Mouse (Mus musculus) forebrain, embryonic 13.5 days (tissue): Measurements from ENCODE around the gene Dennd4c. TPM values are rescaled to one million over a fixed set of nuclear protein-coding genes. Genes with fewer than 3 reads are reported as not detected.

Source experiments
- ATAC-seq: fragments of 200-750 bp; cut with Nextera tagmentation; 2 replicates; pipeline ENCODE4 v1.8.0; 2017
- H3K27ac ChIP-seq: fragments of 300-500 bp; sonication (generic); 2 replicates; pipeline ENCODE4 v1.5.1; 2015; ENCODE audit warnings: inconsistent platforms, mild to moderate bottlenecking, moderate library complexity
- H3K27me3 ChIP-seq: fragments of 300-500 bp; sonication (generic); 2 replicates; pipeline ENCODE4 v1.6.1; 2015; ENCODE audit warnings: mild to moderate bottlenecking, inconsistent platforms
- H3K36me3 ChIP-seq: fragments of 300-500 bp; sonication (generic); 2 replicates; pipeline ENCODE4 v1.6.1; 2015; ENCODE audit warnings: mild to moderate bottlenecking, inconsistent platforms; ENCODE audit not compliant: poor library complexity, severe bottlenecking
- H3K4me1 ChIP-seq: fragments of 300-500 bp; sonication (generic); 2 replicates; pipeline ENCODE4 v1.6.1; 2015; ENCODE audit warnings: inconsistent platforms
- H3K4me2 ChIP-seq: fragments of 300-500 bp; sonication (generic); 2 replicates; pipeline ENCODE4 v1.6.1; 2015; ENCODE audit warnings: inconsistent platforms, mild to moderate bottlenecking, moderate library complexity
- H3K4me3 ChIP-seq: fragments of 300-500 bp; sonication (generic); 2 replicates; pipeline ENCODE4 v1.5.1; 2015; ENCODE audit warnings: mild to moderate bottlenecking, inconsistent platforms
- H3K9ac ChIP-seq: fragments of 300-500 bp; sonication (generic); 2 replicates; pipeline ENCODE4 v1.6.1; 2015; ENCODE audit warnings: mild to moderate bottlenecking, inconsistent platforms
- H3K9me3 ChIP-seq: fragments of 300-500 bp; sonication (generic); replicated peaks from 2 replicates; pipeline ENCODE4 v1.6.1; 2016; ENCODE audit warnings: inconsistent platforms
- WGBS: fragments of 180-500 bp; shearing (Covaris S2); methylation state at CpG from one replicate; pipeline ENCODE4 v1.1.7; 2015; 5-methylcytosine and 5-hydroxymethylcytosine counted together
- polyA plus RNA-seq: library from polyadenylated mRNA; unstranded; fragments of >200 nt; fragmentation: Nextera tagmentation; extraction: Ambion mirVana; gene quantifications from 2 replicates; pipeline ENCODE4 v1.2.1, GENCODE M21; 2015

The Dennd4c gene
- polyA plus RNA-seq, 1 experiment from 2014 or later: 4.1 TPM

DNA sequence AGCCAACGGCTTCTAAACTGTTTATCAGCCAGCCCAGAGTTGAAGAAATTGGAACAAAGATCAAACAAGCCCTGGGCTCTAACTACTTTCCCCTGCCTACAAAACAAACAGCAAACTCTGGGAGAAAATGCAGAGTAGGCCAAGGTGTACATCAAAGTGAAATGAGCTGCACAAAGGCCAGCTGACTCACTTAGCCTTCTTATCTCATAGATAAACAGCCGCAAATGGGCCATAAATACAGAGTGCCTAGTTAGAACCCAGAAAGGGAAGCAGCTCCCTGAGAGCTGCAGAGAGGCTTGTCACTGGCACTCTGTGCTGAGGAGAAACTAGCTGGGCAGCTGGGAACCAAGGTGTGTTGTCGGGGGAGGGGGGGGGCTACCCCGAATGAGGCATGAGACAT lies 23.2 kb upstream of the Dennd4c start:
- H3K9me3 ChIP-seq: no peaks in the 10 kb centered on the region
- no peak overlapping the region for H3K9ac ChIP-seq
- no peak for ATAC-seq
- H3K27me3 ChIP-seq: no peaks in the 10 kb centered on the region
- H3K4me3 ChIP-seq: no peak overlapping the region
- 86% methylated on average over 4 of the region's 4 CpGs for WGBS
- H3K4me1 ChIP-seq: no peaks in the 10 kb centered on the region
- H3K27ac ChIP-seq: no peak overlapping the region
- H3K4me2 ChIP-seq: no peak overlapping the region
- no peaks in the 10 kb centered on the region for H3K36me3 ChIP-seq

- H3K36me3 ChIP-seq: no peaks in the 10 kb centered on the region
- no peaks in the 10 kb centered on the region for H3K9me3 ChIP-seq
- ATAC-seq: no peak
- H3K4me2 ChIP-seq: no peak overlapping the region
- no peaks in the 10 kb centered on the region for H3K4me1 ChIP-seq
- no peak overlapping the region for H3K27ac ChIP-seq
- 93% methylated on average over 5 of the region's 5 CpGs for WGBS
- no peaks in the 10 kb centered on the region for H3K27me3 ChIP-seq
- H3K4me3 ChIP-seq: no peak overlapping the region
- H3K9ac ChIP-seq: no peak overlapping the region
These were observed 22.2 kb upstream of the Dennd4c start for GRCm38 (mm10) chr4:86726141-86726540.

- no peak overlapping the region for H3K4me2 ChIP-seq
- no peaks in the 10 kb centered on the region for H3K9me3 ChIP-seq
- no peak for ATAC-seq
- WGBS: 86% methylated on average over 6 of the region's 6 CpGs
- H3K4me3 ChIP-seq: no peak overlapping the region
- no peaks in the 10 kb centered on the region for H3K27me3 ChIP-seq
- no peak overlapping the region for H3K9ac ChIP-seq
- H3K36me3 ChIP-seq: no peaks in the 10 kb centered on the region
- no peak overlapping the region for H3K27ac ChIP-seq
- H3K4me1 ChIP-seq: no peaks in the 10 kb centered on the region
These were observed 18.5 kb upstream of the Dennd4c start for GRCm38 (mm10) chr4:86729829-86730228.

DNA sequence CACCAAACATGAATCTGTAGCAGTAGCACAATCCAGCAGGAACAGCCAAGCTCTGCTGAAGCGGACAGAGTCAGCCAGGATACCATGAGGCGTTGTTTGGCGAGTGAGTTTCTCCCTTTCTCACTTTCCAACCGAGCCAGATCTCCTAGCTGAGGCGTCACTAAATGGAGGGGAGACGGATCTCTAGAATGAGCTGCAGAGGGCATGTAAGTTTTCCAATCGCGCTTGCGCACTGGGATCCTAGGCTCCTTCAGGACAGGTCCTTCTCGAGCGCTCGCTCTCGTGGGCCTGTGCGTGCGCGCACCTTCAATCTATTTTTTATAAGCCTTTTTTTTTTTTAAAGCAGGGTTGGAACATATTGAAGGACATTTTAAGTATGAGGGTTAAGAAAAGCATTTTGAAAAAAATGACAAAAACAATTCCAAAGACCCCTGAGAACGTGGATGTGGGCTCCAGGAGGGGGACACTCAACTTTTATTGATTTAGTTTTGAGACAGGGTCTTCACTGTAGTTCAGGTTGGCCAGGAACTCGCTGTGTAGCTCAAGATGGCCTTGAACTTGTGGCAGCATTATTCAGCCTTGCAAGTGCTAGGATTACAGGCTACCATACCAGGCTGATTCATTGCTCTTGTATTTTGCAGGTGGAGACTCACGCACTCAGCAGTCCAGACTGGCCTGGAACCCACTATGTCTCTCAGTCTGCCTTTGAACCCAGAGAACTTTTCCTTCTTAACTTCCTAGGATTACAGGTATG lies 14.1 kb upstream of the Dennd4c start:
- Histone ChIP-seq H3K36me3 (no peaks in the 10 kb centered on the region), H3K4me2 (no peak overlapping the region), H3K4me3 (no peak overlapping the region), H3K27ac (no peak overlapping the region), H3K9me3 (no peaks in the 10 kb centered on the region), H3K9ac (no peak overlapping the region), H3K4me1 (no peaks in the 10 kb centered on the region), H3K27me3 (no peaks in the 10 kb centered on the region)
- ATAC-seq: no peak
- 92% methylated on average over 19 of the region's 19 CpGs for WGBS

DNA sequence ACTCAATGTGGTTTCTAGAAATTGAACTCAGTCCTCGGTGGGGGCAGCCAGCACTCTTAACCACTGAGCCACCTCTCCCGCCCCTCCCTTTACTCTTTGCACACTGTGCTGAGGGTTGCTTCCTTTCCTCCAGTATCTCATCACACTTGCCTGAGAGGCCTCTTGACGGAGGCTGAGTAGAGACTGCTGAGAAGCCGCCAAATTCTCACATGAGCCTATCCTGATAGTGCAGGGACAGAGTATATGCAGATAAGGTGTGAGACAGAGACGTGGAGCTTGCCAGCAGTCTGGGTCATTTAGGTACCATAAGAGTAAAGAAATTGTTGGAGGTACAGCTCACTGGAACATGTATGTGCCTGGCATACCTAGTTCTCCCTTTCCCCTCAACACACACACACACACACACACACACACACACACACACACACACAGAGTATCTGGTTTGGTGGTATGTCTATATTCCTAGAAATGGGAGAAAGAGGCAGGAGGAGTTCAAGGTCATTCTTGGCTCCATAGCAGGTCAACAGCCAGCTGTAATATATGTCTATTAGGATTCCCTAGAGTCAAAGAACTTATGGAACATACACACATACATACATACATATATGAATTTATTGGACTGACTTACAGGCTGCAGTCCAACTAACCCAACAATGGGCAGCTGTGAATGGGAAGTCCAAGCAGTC lies 8.9 kb upstream of the Dennd4c start:
- Histone ChIP-seq H3K4me2 (no peak overlapping the region), H3K9me3 (peaks cover 6% of the 10 kb centered on the region), H3K9ac (no peak overlapping the region), H3K27ac (no peak overlapping the region), H3K27me3 (no peaks in the 10 kb centered on the region), H3K4me1 (no peaks in the 10 kb centered on the region), H3K4me3 (no peak overlapping the region), H3K36me3 (no peaks in the 10 kb centered on the region)
- WGBS: 89% methylated on average over 5 of the region's 5 CpGs
- ATAC-seq: no peak

DNA sequence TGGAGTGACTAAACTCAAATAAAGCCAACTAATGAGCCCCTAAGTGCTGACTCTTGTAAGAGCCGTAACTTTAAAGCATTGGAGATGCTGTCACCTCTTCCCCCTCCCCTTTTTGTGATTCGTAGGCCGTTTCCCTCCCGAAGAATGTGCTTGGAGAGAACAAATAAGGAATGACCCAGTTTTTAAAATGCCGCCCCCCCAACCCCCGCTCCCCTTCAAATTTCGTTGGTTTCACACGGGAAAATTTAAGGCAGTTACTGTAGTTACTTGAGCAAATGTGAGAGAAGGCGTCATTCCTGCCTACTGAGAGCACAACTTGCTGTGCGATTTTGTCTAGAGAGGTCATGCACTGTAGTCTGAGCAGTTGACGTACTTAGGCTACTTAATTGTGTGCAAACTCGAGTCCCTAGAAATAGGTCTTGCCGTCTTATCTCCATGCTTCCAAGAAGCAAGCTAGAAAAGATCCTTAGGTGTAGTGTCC lies 1.0 kb downstream of the Dennd4c start:
- no peak for ATAC-seq
- Histone ChIP-seq H3K36me3 (no peaks in the 10 kb centered on the region), H3K9ac (peak overlapping the region; percentile 96), H3K9me3 (no peaks in the 10 kb centered on the region), H3K27me3 (no peaks in the 10 kb centered on the region), H3K4me1 (peaks cover 19% of the 10 kb centered on the region), H3K4me3 (peak overlapping the region; percentile 96), H3K4me2 (peak overlapping the region; percentile 81), H3K27ac (no peak overlapping the region)
- WGBS: under 1% methylated on average over 13 of the region's 13 CpGs

GRCm38 (mm10) chr4:86750346-86750945 lies 2.1 kb downstream of the Dennd4c start:
- Histone ChIP-seq H3K9ac (no peak overlapping the region), H3K27ac (no peak overlapping the region), H3K27me3 (no peaks in the 10 kb centered on the region), H3K4me2 (peak overlapping the region; percentile 81), H3K36me3 (no peaks in the 10 kb centered on the region), H3K9me3 (no peaks in the 10 kb centered on the region), H3K4me1 (peaks cover 19% of the 10 kb centered on the region), H3K4me3 (no peak overlapping the region)
- no peak for ATAC-seq
- WGBS: 81% methylated on average over 10 of the region's 10 CpGs

DNA sequence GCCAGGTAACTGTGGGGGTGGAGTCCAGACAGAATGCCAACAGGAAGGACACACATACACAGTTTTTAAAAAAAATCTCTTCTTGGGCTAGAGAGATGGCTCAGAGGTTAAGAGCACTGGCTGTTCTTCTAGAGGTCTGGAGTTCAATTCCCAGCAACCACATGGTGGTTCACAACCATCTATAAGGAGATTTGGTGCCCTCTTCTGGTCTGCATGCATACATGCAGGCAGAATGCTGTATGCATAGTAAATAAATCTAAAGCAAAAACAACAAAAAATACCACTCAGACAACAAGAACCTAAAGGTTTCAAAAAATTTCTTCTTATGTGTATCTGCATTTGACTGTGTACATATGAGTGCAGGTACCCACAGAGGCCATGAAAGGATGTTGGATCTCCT lies 16.0 kb downstream of the Dennd4c start:
- ATAC-seq: no peak
- Histone ChIP-seq H3K27ac (no peak overlapping the region), H3K27me3 (no peaks in the 10 kb centered on the region)

GRCm38 (mm10) chr4:86777587-86777986 lies 29.2 kb downstream of the Dennd4c start:
- no peak overlapping the region for H3K9ac ChIP-seq
- ATAC-seq: no peak
- no peaks in the 10 kb centered on the region for H3K27me3 ChIP-seq
- WGBS: 95% methylated on average over 9 of the region's 9 CpGs
- no peak overlapping the region for H3K4me3 ChIP-seq
- H3K36me3 ChIP-seq: peaks cover 15% of the 10 kb centered on the region
- no peak overlapping the region for H3K4me2 ChIP-seq
- no peaks in the 10 kb centered on the region for H3K4me1 ChIP-seq
- no peak overlapping the region for H3K27ac ChIP-seq
- H3K9me3 ChIP-seq: no peaks in the 10 kb centered on the region

More for the DNA sequence above, 16.0 kb downstream of the Dennd4c start:
- Histone ChIP-seq H3K4me1 (no peaks in the 10 kb centered on the region), H3K4me2 (no peak overlapping the region), H3K4me3 (no peak overlapping the region), H3K36me3 (no peaks in the 10 kb centered on the region), H3K9me3 (no peaks in the 10 kb centered on the region), H3K9ac (no peak overlapping the region)

DNA sequence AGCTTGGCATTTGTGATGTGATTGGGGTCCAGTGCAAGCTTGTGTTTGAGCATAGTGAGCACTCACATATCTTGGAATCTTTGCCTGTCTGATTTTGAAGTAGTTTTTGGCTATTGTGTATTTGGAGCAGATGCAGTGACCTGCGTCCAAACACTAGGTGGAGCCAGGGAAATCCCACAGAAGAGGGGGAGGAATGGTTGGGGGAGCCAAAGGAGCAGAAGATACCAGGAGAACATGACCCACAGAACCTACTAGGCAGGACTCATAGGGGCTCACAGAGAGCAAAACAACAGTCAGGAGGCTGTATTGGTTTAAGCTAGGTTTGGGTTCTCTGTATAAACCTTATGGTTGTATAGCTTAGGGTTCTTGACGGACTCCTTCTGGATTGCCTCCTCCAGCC lies 62.2 kb downstream of the Dennd4c start:
- H3K4me3 ChIP-seq: no peak overlapping the region
- no peaks in the 10 kb centered on the region for H3K9me3 ChIP-seq
- H3K27me3 ChIP-seq: no peaks in the 10 kb centered on the region
- H3K4me2 ChIP-seq: no peak overlapping the region
- no peaks in the 10 kb centered on the region for H3K4me1 ChIP-seq
- H3K9ac ChIP-seq: no peak overlapping the region
- peaks cover 8% of the 10 kb centered on the region; the same call in 1 of the 2 replicates for H3K36me3 ChIP-seq
- 47% methylated on average over 2 of the region's 2 CpGs for WGBS
- H3K27ac ChIP-seq: no peak overlapping the region
- no peak for ATAC-seq

DNA sequence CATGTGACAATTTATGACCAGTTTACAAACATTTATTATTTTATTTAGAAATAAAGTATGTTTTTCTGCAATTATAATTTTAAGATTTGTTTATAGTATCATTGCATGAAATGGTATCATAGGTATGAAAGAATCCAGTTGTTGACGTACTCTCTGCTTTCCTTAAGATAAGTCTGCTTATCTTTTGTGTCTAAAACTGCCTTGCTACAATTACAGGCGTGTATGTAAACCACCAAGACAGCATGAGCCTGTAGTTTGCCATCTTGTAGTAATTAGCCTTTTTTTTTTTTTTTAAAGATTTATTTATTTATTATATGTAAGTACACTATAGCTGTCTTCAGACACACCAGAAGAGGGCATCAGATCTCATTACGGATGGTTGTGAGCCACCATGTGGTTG lies 66.5 kb downstream of the Dennd4c start:
- Histone ChIP-seq H3K4me1 (no peaks in the 10 kb centered on the region), H3K4me3 (no peak overlapping the region), H3K4me2 (no peak overlapping the region), H3K9ac (no peak overlapping the region), H3K27me3 (no peaks in the 10 kb centered on the region), H3K27ac (no peak overlapping the region), H3K9me3 (no peaks in the 10 kb centered on the region), H3K36me3 (peaks cover 3% of the 10 kb centered on the region; the same call in 1 of the 2 replicates)
- ATAC-seq: no peak
- WGBS: 93% methylated on average over 3 of the region's 3 CpGs

DNA sequence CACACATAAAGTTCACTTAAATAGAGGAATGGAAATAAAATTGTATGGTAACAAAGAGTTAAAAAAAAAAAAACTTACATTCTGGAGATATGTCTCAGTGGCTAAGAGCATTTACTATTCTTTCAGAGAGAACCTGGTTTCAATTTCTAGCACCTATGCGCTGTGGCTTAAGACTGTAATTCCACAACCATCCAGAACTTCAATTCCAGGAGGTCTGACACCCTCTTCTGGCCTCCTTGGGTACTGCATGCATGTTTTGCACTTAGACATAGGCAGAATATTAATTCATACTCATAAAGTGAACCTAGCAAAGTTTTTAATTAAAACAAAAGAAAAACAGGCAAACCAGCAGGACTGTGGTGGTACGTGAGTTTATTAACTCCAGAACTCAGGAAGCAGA lies 74.8 kb downstream of the Dennd4c start:
- Histone ChIP-seq H3K9ac (no peak overlapping the region), H3K4me1 (no peaks in the 10 kb centered on the region), H3K27me3 (no peaks in the 10 kb centered on the region), H3K4me3 (no peak overlapping the region), H3K4me2 (no peak overlapping the region), H3K9me3 (no peaks in the 10 kb centered on the region), H3K27ac (no peak overlapping the region), H3K36me3 (peaks cover 36% of the 10 kb centered on the region)
- no peak for ATAC-seq
- 80% methylated on average over 2 of the region's 2 CpGs for WGBS
